Mouse (Mus musculus) mesoderm, embryonic 11.5 days (tissue): Measurements from ENCODE around the gene Ndufaf3.

Experiments
- DNase-seq: peaks from one replicate; pipeline ENCODE4 v3.0.0-alpha.2; 2012; ENCODE audit warnings: low read depth, low spot score

Ndufaf3 gene

GRCm38 (mm10) chr9:108573774-108574690 lies 6.8 kb upstream of the Ndufaf3 start:
- DNase-seq = peak; percentile 82

GRCm38 (mm10) chr9:108572321-108572720 lies 5.1 kb upstream of the Ndufaf3 start:
- no peak for DNase-seq

GRCm38 (mm10) chr9:108571401-108571973 lies 4.3 kb upstream of the Ndufaf3 start:
- no peak for DNase-seq

- peak; percentile 81 for DNase-seq
Measured at GRCm38 (mm10) chr9:108570207-108570896, 3.1 kb upstream of the Ndufaf3 start.

- peak; percentile 95 for DNase-seq
Measured at GRCm38 (mm10) chr9:108569381-108570206, 2.4 kb upstream of the Ndufaf3 start, which contains the start of gene Dalrd3. TSS of gene Dalrd3 (plus strand) at chr9:108569886.

- DNase-seq = no peak
Measured at GRCm38 (mm10) chr9:108568511-108568921, 1.3 kb upstream of the Ndufaf3 start.

GRCm38 (mm10) chr9:108567931-108568419 lies 741 bp upstream of the Ndufaf3 start:
- DNase-seq = no peak

- no peak for DNase-seq
Measured at GRCm38 (mm10) chr9:108565881-108566814, 1.1 kb downstream of the Ndufaf3 start.

GRCm38 (mm10) chr9:108564131-108564530 lies 3.1 kb downstream of the Ndufaf3 start:
- DNase-seq = no peak

GRCm38 (mm10) chr9:108563671-108564070 lies 3.6 kb downstream of the Ndufaf3 start:
- DNase-seq = no peak

GRCm38 (mm10) chr9:108560227-108560841 lies 6.9 kb downstream of the Ndufaf3 start, which contains the start of gene Impdh2:
TSS of gene Impdh2 (plus strand) at chr9:108560286.
- DNase-seq = peak; percentile 99

GRCm38 (mm10) chr9:108559169-108559568 lies 8.1 kb downstream of the Ndufaf3 start:
- no peak for DNase-seq

GRCm38 (mm10) chr9:108546875-108547274 lies 20.4 kb downstream of the Ndufaf3 start:
- DNase-seq = no peak

GRCm38 (mm10) chr9:108545986-108546385 lies 21.2 kb downstream of the Ndufaf3 start:
- DNase-seq = no peak

GRCm38 (mm10) chr9:108540846-108541245 lies 26.4 kb downstream of the Ndufaf3 start:
- DNase-seq = no peak

- DNase-seq = no peak
Measured at GRCm38 (mm10) chr9:108531496-108531895, 35.7 kb downstream of the Ndufaf3 start.

GRCm38 (mm10) chr9:108530954-108531353 lies 36.3 kb downstream of the Ndufaf3 start:
- no peak for DNase-seq

GRCm38 (mm10) chr9:108525400-108525799 lies 41.8 kb downstream of the Ndufaf3 start:
- no peak for DNase-seq

GRCm38 (mm10) chr9:108523341-108523740 lies 43.9 kb downstream of the Ndufaf3 start:
- no peak for DNase-seq
